Mouse (Mus musculus): ENCODE data around the gene Entpd5.

Gene Entpd5

DNA sequence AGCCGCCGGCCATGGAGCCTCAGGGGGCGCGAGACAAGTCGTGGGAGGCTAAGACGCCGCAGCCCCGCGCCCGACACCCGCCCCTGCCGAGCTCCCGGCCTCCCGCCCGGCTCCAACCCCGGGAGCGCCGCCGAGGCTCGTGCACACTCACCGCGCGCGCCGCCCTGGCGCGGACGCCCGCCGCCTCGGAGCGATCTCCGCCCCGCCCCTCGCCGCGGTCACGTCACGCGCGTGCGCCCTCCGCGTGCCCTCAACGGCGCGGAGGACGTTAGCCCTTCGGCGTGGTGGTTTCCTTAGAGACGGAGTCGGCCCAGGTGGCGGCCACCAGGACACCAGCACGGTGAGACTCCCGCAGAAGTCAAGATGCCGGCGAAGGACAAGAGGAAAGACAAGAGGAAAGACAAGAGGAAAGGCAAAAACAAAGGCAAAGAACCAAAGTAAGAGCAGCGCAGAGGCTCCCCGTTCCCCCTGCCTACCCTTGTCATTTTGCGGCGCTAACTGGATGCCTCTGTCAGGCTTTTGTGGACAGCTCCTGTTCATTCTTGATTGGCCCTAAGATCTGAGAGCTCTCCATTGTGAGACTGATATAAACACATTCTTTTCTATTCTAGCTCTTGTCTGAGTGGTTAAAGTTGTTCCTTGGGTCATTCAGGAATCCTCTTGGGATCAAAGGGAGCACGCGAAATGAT, at the start of gene Entpd5, which contains the start of gene Bbof1:
Entpd5 (minus strand) TSS at position 211 of the 689 bp plus-strand sequence.
Bbof1 (plus strand) TSS at position 253 of the 689 bp plus-strand sequence.
- peak; percentile 85 for DNase-seq (ENCODE audit: low spot score)

DNA sequence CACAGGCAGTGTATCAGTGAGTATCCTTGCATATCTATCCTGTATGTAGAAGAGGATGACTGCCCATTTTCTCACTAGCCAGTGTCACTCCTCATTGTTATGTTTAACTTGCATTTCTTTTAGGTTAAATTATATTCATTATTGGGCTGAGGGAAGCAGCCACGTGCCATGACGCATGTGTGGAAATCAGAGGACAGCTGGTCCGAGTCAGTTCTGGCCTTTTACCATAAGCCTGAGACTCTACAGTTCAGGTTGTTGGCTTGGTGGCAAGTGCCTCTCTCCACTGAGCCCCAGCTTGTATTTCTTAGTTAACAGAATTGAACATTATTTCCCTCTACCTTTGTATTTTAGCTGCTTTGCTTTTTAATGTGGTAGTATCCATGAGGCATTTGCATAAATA, 48.1 kb upstream of the Entpd5 start:
- no peak for DNase-seq (ENCODE audit: low spot score)

DNA sequence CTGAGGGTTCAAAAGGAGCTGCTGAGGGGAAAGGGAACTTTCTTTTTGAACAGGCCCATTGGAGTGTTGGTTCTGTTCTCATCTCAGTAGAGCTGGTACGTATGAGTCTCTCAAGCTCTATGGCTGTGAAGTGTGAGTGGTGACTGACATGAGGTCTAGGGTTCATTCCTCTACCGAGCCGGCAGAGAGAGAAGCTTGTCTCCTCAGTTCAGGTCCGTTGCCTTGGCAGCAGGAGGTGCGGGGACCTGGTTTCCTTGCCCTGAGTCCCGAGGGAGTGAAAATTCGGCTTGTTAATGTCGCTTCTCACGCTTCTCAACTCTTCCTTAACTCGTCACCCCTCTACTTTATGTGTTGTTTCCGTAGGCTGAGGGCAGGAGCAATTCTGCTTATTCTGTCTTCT, 43.0 kb upstream of the Entpd5 start:
- DNase-seq (ENCODE audit: low spot score): no peak

DNA sequence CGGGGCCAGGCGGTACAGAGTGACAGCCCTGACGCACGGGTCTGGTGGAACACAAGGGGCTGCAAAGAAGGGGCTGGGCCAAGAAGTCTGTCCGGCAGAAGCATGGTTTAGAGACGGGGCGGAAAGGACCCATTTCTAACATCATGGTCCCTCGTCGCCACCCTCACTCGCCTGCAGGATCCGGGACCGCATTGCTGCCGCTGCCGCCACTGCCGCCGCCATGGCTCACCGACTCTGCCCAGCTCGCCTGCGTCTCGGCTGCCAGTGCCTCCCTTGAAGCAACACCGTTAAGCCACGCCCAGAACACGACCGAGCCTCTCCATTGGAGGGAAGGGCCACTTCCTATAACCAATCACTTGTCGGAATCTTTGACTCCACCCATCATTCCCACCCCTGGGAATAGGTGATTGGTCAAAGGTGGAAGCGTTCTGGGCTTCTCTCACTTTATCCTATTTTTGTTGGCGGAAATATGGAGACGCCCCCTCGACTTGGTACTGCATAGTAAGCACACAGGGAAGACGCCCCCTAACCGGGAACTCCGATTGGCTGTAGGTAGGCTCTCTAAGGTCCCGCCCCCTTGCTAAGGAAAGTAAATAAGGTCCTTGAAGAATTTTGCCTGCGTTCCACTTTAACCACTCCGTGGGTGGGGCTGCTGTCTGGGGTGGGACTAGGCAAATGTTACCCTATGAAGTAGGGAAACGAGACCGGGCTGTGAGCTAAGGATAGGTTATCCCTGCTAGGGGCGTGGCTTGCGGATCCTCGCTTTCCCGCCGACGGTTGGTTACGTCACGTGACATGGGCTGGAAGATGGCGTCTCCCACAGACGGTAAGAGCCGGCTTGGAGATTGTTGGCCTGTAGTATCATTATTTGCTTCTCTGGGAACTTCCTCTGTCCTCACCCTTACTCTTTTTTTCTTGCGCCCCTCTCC, 42.2 kb upstream of the Entpd5 start, which contains the start of the genes Aldh6a1 and Lin52:
Aldh6a1 (minus strand) TSS at position 287 of the 929 bp plus-strand sequence.
Lin52 (plus strand) TSS at position 705 of the 929 bp plus-strand sequence.
- DNase-seq (ENCODE audit: low spot score): peak; percentile 91

DNA sequence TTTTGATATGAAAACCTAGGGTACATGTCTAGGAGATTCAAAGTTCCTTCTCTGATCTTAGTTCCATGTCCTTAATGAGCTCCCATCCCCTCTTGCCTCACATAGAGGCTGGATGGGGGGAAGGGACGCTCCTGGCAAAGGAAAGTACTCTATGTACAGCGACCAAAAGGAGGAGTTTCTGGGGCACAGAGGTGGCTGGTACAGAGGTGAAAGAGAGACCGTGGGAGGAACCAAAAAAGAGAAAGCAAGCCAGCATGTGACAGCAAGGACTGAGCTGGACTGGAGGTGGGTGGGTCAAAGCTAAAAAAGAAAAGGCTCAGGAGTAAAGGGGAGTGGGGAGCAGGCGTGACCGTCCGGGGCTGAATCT, 41.5 kb upstream of the Entpd5 start:
- no peak for DNase-seq (ENCODE audit: low spot score)

DNA sequence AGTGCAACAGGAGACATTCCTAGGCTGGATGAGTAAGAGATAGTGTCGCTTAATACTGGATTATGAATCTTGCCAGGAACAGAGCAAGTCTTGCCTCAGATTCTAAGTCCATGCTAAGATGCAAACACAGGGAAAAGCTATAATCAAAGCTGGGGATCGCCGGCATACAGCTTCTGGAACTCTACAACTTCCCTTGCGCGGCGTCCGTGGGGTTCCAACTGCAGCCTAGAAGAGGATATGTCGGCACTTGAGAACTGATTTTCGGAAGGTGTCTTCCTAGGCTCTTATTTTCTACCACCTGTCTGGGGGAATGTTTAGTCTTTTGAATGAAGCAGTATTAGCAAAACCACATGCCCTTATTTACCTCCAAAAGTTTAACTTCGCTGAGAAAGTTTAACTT, 41.1 kb upstream of the Entpd5 start:
- no peak for DNase-seq (ENCODE audit: low spot score)

DNA sequence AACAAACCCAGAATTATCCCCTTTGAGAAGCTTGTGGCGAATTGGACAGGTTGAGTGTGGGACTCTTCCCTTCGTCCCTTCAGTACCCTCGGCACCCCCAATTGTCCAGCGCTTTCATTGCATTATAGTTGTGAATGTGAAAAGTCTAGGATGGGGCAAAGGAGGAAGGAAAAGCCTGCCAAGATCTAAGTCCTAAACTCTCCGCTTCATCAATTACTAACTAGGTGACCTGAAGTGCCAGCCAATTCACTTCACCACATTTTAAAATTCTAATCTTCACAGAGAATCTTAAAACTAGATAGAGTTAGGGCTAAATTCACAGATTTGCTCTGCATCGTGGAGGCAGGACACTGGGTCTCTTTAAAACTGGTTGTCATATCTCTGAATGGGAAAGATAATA, 39.4 kb upstream of the Entpd5 start:
- DNase-seq (ENCODE audit: low spot score): no peak

DNA sequence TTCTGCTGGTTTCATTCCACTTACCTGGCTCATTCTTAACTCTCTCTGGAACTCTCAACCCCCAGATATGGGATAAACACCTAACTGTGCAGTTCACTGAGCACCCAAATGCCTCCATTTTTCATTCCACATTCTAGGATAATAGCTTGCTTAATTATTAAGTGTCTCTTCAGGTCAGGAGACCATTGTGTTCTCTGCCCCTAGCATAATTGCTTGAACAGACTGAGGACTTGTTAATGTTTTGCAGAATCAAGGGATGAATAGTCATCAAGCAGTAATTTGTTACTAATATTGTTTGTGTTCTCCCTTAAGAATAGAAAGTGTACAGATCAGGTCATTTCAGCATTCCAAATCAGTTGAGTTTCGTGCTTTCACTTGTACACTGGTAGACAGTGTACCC, 38.6 kb upstream of the Entpd5 start:
- no peak for DNase-seq (ENCODE audit: low spot score)

DNA sequence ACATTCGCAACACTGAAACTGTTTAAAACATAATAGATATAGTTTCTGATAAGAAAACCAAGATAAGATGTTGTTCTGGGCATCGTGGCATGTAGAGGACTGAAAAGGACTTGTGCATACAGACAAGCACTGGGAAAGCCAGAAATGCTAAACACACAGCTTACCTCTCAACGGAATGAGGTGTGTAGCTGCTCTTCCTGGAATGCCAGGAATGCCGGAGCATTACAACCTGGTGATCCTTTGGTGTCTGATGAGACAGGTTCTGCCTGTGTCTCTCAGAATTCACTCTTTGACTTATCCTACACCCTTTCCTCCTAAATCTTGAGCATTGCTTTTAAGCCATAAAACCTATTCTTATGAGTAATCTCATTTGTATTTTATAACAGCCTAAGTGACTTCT, 33.7 kb upstream of the Entpd5 start:
- DNase-seq (ENCODE audit: low spot score): no peak

DNA sequence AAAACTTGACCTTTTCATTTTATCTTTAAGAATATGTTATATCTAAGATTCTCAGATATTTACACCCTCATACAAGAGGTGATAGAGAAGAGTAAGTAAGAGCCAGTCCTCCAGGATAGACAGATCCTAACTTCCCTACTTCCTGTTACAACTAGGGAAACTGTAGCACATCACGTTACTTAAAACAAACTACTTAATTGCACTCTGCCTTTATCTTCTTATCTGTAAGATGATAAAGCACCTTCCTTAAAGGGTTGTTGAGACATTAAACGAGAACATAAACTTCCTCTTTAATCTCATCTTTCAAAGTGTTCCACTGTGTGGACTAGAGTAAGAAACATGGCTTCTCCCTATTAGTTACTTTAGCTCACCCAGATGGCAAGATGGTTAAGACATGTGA, 29.9 kb upstream of the Entpd5 start:
- DNase-seq (ENCODE audit: low spot score): no peak

DNA sequence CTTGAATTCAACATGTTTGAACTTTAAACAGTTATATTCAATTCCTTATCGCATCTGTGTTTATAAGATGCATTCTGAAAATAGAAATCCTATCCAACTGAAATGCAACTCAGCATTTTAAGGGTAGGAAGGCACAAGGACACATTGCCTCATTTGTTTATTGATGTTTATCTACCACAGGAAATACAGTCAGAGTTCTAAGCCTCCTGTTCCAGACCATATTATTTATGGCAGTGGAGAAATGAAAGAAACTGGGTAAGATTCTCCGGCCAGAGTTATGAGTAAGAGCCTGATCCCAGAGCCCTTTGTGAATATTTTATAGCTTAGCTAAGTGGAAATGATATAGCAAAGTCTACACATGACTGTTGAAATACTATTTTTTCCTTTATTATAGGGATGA, 21.0 kb upstream of the Entpd5 start:
- DNase-seq (ENCODE audit: low spot score): no peak

DNA sequence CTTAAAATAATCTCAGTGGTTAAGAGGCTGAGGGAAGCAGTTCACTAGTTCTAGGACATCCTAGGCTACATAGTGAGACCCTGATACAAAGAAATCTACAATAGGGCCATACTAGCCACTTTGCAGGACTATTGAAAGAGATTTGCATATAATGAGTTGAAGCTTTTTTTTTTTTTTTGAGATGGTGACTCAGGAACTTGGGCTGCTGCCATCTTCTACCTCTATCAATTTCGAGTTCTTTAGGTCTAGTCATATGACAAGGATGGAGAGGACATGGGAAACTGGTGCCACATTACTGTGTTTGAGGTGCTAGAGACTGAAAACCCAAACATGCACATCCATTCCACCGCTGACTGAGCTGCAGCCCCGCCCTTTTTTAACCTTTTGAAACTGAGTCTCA, 15.2 kb upstream of the Entpd5 start:
- no peak for DNase-seq (ENCODE audit: low spot score)

DNA sequence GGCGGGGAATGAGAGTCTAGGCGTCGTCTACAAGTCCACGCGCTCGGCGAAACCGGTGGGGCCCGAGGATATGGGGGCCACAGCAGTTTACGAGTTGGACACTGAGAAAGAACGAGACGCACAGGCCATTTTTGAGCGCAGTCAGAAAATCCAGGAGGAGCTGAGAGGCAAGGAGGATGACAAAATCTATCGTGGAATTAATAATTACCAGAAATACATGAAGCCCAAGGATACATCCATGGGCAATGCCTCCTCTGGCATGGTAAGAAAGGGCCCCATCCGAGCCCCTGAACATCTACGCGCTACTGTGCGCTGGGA, 8.7 kb upstream of the Entpd5 start:
- DNase-seq (ENCODE audit: low spot score): no peak

DNA sequence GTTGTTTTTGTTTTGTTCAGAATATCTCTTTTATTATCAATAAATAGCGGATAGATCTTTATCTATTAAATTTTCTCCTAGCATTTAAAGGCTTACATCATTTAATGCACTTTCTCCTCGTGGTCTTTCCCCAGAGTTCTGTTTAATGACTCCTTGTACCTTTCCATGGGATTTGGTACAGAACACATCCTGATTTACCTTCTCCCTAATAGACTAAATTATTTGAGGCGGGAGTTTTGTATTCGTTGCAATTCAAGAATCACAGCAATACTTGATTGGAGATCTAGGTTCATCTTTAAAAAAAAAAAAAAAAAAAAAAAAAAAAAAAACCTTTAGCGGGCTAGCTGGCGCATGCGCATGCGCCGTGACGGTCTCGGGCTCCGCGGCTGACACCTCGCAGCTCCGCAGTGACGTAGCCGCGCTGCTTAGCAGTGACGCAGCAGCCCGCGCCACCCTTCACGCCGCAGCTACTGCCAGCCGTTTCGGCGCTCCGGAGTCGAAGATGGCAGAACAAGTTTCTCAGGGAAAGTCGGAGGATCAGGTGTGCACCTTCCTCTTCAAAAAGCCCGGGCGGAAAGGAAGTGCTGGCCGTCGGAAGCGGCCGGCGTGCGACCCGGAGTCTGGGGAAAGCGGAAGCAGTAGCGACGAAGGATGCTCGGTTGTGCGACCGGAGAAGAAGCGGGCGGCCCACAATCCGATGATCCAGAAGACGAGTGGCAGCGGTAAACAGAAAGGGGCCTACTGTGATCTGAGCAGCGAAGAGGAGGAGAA, 8.2 kb upstream of the Entpd5 start, which contains the start of gene Rnf113a2:
Rnf113a2 (plus strand) TSS at position 363 of the 771 bp plus-strand sequence.
- peak; percentile 80 for DNase-seq (ENCODE audit: low spot score)

DNA sequence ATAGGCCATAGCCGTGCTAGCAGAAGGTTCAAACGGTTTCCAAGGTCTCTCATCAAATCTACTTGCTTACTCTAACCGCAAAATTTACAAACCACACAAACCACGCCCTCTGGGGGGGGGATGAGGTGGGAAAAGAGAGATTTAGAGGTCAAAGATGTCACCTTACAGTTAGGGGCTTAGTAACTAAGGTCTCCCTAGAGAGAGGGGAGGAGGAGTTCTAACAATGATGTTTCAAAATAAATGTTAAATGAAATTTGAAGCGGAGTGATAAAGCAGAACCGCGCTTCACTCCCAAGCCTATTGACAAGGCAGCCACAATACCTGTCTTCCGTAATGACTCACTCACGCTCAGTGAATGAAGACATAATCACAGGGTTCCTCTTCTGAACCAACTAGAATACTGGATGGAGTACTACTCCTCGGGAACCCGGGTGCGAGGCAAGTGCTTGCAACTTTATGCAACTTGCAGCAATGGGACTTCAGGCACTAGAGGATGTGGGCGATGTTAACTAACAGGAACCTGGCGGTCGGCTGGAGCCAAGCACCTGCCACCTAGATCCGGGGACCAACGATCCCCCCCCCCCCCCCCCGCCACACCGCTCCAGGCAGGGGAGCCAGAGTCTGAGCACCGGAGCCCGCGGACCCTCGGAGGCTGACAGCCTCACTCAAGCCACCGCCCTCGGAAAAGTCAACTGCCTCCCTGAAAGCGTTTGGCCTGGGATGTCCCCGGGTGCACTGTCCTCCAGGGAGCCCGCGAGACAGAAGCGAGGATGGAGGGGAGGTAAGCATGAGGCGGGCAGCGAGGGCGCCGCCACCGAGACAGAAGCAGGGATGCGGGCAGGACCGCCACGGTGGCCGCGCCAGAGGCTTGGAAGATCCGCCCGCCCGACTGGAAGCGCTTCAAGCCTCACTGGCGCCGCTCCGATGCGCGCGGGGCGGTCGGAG, 683 bp downstream of the Entpd5 start:
- peak; percentile 51 for DNase-seq (ENCODE audit: low spot score)

DNA sequence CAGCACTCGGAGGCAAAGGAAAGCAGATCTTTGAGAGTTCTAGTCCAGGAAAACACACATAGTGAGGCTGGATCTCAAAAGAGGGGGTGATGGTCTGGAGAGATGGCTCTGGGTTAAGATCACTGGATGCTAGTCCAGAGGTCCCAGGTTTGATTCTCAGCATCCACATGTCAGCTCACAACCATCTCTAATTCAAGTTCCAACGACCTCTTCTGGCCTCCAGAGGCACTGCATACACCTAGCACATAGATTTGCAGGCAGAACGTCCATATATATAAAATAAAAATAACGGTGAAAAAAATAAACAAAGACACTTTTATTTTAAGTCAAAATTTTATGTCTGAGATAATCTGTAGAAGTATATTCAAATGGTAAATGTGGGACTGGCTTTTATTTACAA, 1.6 kb downstream of the Entpd5 start:
- no peak for DNase-seq (ENCODE audit: low spot score)

DNA sequence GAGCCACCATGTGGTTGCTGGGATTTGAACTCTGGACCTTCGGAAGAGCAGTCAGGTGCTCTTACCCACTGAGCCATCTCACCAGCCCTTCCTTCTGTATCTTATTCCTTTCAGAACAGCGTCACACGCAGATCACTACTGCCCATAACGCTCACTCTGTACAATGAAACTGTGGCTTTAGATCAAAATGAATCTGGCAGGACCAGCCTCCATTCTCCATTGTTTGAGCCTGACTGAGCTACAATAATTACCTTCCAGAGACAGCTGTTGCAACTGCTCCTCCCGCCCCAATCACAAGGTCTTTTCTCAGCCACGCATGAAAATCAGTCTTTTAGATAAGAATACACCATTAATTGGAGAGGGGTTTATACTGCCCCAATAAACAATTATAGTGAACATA, 4.3 kb downstream of the Entpd5 start:
- DNase-seq (ENCODE audit: low spot score): no peak

DNA sequence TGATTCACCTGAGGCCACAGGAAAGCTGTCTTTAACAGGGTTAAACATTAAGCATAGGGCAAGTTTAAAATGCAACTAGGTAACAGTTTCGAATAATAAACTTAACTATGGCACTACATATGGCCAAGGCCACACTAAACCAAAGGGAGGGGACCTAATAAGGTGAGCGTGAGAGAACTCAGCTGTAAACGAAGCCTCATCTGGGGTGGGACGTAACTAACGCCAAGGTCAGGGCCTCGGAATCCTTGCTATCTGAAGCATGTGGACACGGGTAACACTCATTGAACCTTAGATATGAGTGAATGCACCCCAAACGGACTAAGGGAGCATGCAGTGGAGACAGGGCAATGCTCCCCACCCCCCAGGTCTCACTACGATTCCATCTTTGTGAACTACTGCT, 5.9 kb downstream of the Entpd5 start:
- no peak for DNase-seq (ENCODE audit: low spot score)

DNA sequence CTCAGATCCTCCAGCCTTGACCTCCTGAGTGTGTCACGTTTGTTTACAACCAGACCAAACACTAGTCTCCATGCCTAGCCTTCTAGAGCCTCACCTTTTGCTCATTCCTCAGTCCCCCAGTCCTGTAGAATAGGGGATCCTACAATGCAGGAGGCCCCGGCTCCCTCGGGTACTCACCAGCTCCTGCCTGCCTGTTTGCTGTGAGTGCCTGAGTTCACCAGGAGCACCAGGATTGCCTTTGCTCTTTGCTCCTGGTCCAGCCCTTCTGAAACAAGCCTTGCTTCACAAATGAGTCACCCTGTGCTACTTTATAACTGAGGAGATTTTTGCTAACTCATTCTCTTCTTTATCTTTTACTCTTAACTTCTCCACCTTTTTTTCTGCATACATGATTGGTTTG, 8.2 kb downstream of the Entpd5 start:
- DNase-seq (ENCODE audit: low spot score): no peak

DNA sequence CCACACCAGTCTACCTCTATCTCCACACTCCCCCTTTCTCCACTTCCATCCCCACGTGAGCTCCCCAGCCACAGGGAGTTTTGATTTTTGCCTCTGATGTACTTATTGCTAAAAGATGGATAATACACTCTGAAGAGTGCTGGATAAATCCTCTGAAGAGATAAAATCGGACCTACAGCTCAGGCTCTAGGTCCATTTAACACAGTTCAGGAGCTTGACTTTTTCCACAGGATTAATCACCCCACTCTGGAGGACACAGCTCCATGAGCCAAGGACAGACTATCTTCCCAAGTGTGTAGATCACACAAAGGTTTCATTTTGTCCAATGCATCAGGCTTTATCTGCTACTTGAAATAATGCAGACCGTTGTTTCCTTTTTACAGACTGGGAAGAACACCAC, 8.8 kb downstream of the Entpd5 start:
- DNase-seq (ENCODE audit: low spot score): no peak

DNA sequence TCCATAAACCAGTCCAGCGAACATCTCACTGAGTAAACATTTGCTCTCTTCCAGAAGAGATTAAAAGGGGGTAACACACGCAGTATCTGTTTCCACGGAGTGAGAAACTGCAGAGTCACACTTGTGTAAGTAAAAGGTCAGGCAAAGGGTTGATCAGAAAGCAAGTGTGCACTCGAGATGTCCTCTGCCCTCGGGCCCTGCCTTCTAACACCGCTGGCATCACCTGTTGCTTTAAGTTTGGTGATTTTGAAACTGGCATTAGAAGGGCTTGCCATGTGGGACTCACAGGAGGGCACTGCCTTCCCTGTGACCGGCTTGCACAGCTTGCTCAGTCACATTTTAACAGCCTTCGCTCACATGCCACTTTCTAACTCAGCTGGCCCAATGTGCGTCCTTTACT, 9.2 kb downstream of the Entpd5 start:
- no peak for DNase-seq (ENCODE audit: low spot score)

Measured in spleen, adult 12 weeks (tissue).